Mouse (Mus musculus) gastrocnemius, adult 2 months (tissue): Measurements from ENCODE around the gene Per3. TPM values are rescaled to one million over a fixed set of nuclear protein-coding genes. Genes with fewer than 3 reads are reported as not detected.
"Not testable (repeated sequence)": the region's sequence is repeated elsewhere in the genome, so short reads cannot be mapped to it uniquely, and the experiment has no call there.

Experiments
- DNase-seq: peaks from one replicate; pipeline ENCODE4 v3.0.0; 2022
- H3K27ac ChIP-seq: fragments of 200-600 bp; 2 replicates; pipeline ENCODE4 v1.8.1; 2022; ENCODE audit warnings: mild to moderate bottlenecking
- H3K4me3 ChIP-seq: fragments of 200-600 bp; 2 replicates; pipeline ENCODE4 v1.8.1; 2022; ENCODE audit warnings: mild to moderate bottlenecking, moderate library complexity
- CTCF ChIP-seq: fragments of 200-600 bp; IDR thresholded peaks from 2 replicates; pipeline ENCODE4 v1.8.1; 2022; ENCODE audit warnings: antibody characterized with exemption, mild to moderate bottlenecking, moderate library complexity
- intact Hi-C: fragments of 180-260 bp; cut with DNase I; formaldehyde crosslinking; loops from one replicate; pipeline ENCODE4 v1.15.1; 2025
- total RNA-seq, 2 experiments: library from RNA; stranded (reverse); gene quantifications; 2 replicates each; pipeline ENCODE4 v1.2.3; 2021

The Per3 gene
- total RNA-seq, 2 experiments from 2014 or later, result 3.6 to 9.3 TPM

- Histone ChIP-seq H3K4me3 (peak within 1 kb of the TSS; percentile 95), H3K27ac (peak within 1 kb of the TSS; percentile 99)
- intact Hi-C loops, result no loop called here
- DNase-seq, result peak; percentile 100
- no peak for TF ChIP-seq CTCF
These were observed 13.2 kb upstream of the Per3 start, which contains the start of gene Vamp3 for GRCm38 (mm10) chr4:151057347-151058321. Gene Vamp3, minus strand, starts transcription at chr4:151057963.

GRCm38 (mm10) chr4:151051162-151051561 is 6.7 kb upstream of the Per3 start:
- intact Hi-C loops, result no loop called here
- DNase-seq, result no peak
- no peak for TF ChIP-seq CTCF
- H3K4me3 ChIP-seq, result no peak overlapping the region
- H3K27ac ChIP-seq, result peak overlapping the region; percentile 46

GRCm38 (mm10) chr4:151046524-151046923 is 2.1 kb upstream of the Per3 start:
- DNase-seq, result no peak
- no peak overlapping the region for H3K27ac ChIP-seq
- TF ChIP-seq CTCF, result no peak
- intact Hi-C loops, result no loop called here
- H3K4me3 ChIP-seq, result no peak overlapping the region

- peak overlapping the region; percentile 97 for H3K27ac ChIP-seq
- no peak for DNase-seq
- intact Hi-C loops, result no loop called here
These were observed 592 bp upstream of the Per3 start for GRCm38 (mm10) chr4:151044944-151045570.

GRCm38 (mm10) chr4:151043281-151043680 is 1.2 kb downstream of the Per3 start:
- intact Hi-C loops, result no loop called here
- Histone ChIP-seq H3K4me3 (peak overlapping the region; percentile 84), H3K27ac (peak overlapping the region; percentile 97)
- DNase-seq, result peak; percentile 50
- no peak for TF ChIP-seq CTCF

More at GRCm38 (mm10) chr4:151044944-151045570, 592 bp upstream of the Per3 start:
- peak overlapping the region; percentile 84 for H3K4me3 ChIP-seq
- TF ChIP-seq CTCF, result no peak

- peak overlapping the region; percentile 12; the same call in 1 of the 2 replicates for H3K27ac ChIP-seq
- H3K4me3 ChIP-seq, result peak overlapping the region; percentile 9; the same call in 1 of the 2 replicates
- no peak for DNase-seq
- intact Hi-C loops, result no loop called here
- no peak for TF ChIP-seq CTCF
These were observed 3.0 kb downstream of the Per3 start for GRCm38 (mm10) chr4:151041506-151041905.

GRCm38 (mm10) chr4:151037800-151038199 is 6.7 kb downstream of the Per3 start:
- H3K27ac ChIP-seq, result no peak overlapping the region
- no peak for TF ChIP-seq CTCF
- H3K4me3 ChIP-seq, result no peak overlapping the region
- intact Hi-C loops, result no loop called here
- DNase-seq, result no peak

GRCm38 (mm10) chr4:151036521-151036920 is 7.9 kb downstream of the Per3 start:
- H3K4me3 ChIP-seq, result no peak overlapping the region
- intact Hi-C loops, result no loop called here
- no peak overlapping the region for H3K27ac ChIP-seq
- no peak for TF ChIP-seq CTCF
- no peak for DNase-seq

- peak; percentile 75 for TF ChIP-seq CTCF
- peak; percentile 35 for DNase-seq
- no peak overlapping the region for H3K27ac ChIP-seq
- intact Hi-C loops, result no loop called here
- no peak overlapping the region for H3K4me3 ChIP-seq
These were observed 17.5 kb downstream of the Per3 start for GRCm38 (mm10) chr4:151027001-151027400.

GRCm38 (mm10) chr4:151024152-151024551 is 20.3 kb downstream of the Per3 start:
- no peak for TF ChIP-seq CTCF
- intact Hi-C loops, result no loop called here
- Histone ChIP-seq H3K4me3 (no peak overlapping the region), H3K27ac (no peak overlapping the region)
- no peak for DNase-seq

- peak overlapping the region; percentile 38; the same call in 1 of the 2 replicates for H3K27ac ChIP-seq
- H3K4me3 ChIP-seq, intact Hi-C loops, DNase-seq: not testable (repeated sequence)
These were observed 27.1 kb downstream of the Per3 start for GRCm38 (mm10) chr4:151017356-151017755.

- H3K27ac ChIP-seq, result no peak overlapping the region
- no peak for TF ChIP-seq CTCF
- no peak overlapping the region for H3K4me3 ChIP-seq
- no peak for DNase-seq
- intact Hi-C loops, result no loop called here
These were observed 28.5 kb downstream of the Per3 start for GRCm38 (mm10) chr4:151015946-151016345.

- no peak for DNase-seq
- TF ChIP-seq CTCF, result no peak
- intact Hi-C loops, result no loop called here
- Histone ChIP-seq H3K4me3 (no peak overlapping the region), H3K27ac (no peak overlapping the region)
These were observed 34.1 kb downstream of the Per3 start for GRCm38 (mm10) chr4:151010316-151010715.
